Mouse (Mus musculus): ENCODE data around the gene Dnajc17.

- no peak for TF ChIP-seq ZNF384 (IDR thresholded peaks at IDR 0.05; ENCODE audit: low read depth, low read length)
- TF ChIP-seq CHD2 (IDR thresholded peaks at IDR 0.05; ENCODE audit: low read depth, low read length): no peak
Observed at GRCm38 (mm10) chr2:119198934-119199333, 9.7 kb downstream of the Dnajc17 start.

Measured in ES-E14 (cell line).